Mouse (Mus musculus) T-cell, adult 2 months (primary cell): ENCODE results near the gene Hist2h3b.
"Not testable (repeated sequence)": the region's sequence is repeated elsewhere in the genome, so short reads cannot be mapped to it uniquely, and the experiment has no call there.

Source experiments
- DNase-seq: peaks from one replicate; pipeline ENCODE4 v3.0.0; 2022; ENCODE audit warnings: low spot score

Gene Hist2h3b

GRCm38 (mm10) chr3:96262979-96263550, 5.4 kb upstream of the Hist2h3b start, which contains the start of gene Hist2h4:
Gene Hist2h4 (minus strand): TSS chr3:96263311.
- DNase-seq: peak; percentile 96

- peak; percentile 64 for DNase-seq
Measured at GRCm38 (mm10) chr3:96263558-96264403, 4.7 kb upstream of the Hist2h3b start.

- no peak for DNase-seq
Measured at GRCm38 (mm10) chr3:96264404-96264949, 4.0 kb upstream of the Hist2h3b start.

GRCm38 (mm10) chr3:96266132-96266710, 2.2 kb upstream of the Hist2h3b start:
- no peak for DNase-seq

- no peak for DNase-seq
Measured at GRCm38 (mm10) chr3:96267541-96267940, 913 bp upstream of the Hist2h3b start.

- DNase-seq: peak; percentile 46
Measured at GRCm38 (mm10) chr3:96268776-96269378, 423 bp downstream of the Hist2h3b start.

- DNase-seq: peak; percentile 90
Measured at GRCm38 (mm10) chr3:96269511-96270474, 1.3 kb downstream of the Hist2h3b start, which contains the start of gene Hist2h2bb. Gene Hist2h2bb (plus strand): TSS chr3:96269752.

- DNase-seq: peak; percentile 76
Measured at GRCm38 (mm10) chr3:96273591-96274465, 5.4 kb downstream of the Hist2h3b start.

GRCm38 (mm10) chr3:96277428-96277799, 9.0 kb downstream of the Hist2h3b start:
- peak; percentile 67 for DNase-seq

GRCm38 (mm10) chr3:96277800-96278624, 9.6 kb downstream of the Hist2h3b start:
- peak; percentile 96 for DNase-seq

- no peak for DNase-seq
Measured at GRCm38 (mm10) chr3:96280660-96281059, 12.2 kb downstream of the Hist2h3b start.

GRCm38 (mm10) chr3:96284457-96284856, 16.0 kb downstream of the Hist2h3b start:
- no peak for DNase-seq

- DNase-seq: peak; percentile 31
Measured at GRCm38 (mm10) chr3:96287334-96287733, 18.9 kb downstream of the Hist2h3b start.

GRCm38 (mm10) chr3:96289201-96289600, 20.7 kb downstream of the Hist2h3b start:
- no peak for DNase-seq

- not testable (repeated sequence) for DNase-seq
Measured at GRCm38 (mm10) chr3:96290727-96291126, 22.3 kb downstream of the Hist2h3b start.

GRCm38 (mm10) chr3:96292641-96293040, 24.2 kb downstream of the Hist2h3b start:
- no peak for DNase-seq

- DNase-seq: no peak
Measured at GRCm38 (mm10) chr3:96293368-96293767, 24.9 kb downstream of the Hist2h3b start.

- DNase-seq: no peak
Measured at GRCm38 (mm10) chr3:96293787-96294186, 25.3 kb downstream of the Hist2h3b start, which contains the start of gene Fcgr1. Gene Fcgr1 (minus strand): TSS chr3:96293969.

- no peak for DNase-seq
Measured at GRCm38 (mm10) chr3:96298360-96298759, 29.9 kb downstream of the Hist2h3b start.
